Mouse (Mus musculus) small intestine, adult 2 months (tissue): ENCODE results near the gene Mib2.

ENCODE experiments used
- CTCF ChIP-seq: fragments of 200-500 bp; IDR thresholded peaks from 2 replicates; pipeline ENCODE4 v1.5.1; 2012; ENCODE audit warnings: low read depth, mild to moderate bottlenecking, control low read depth, inconsistent platforms, low read length, moderate library complexity, mixed read lengths; ENCODE audit not compliant: insufficient replicate concordance, insufficient read length; ENCODE audit errors: extremely low read depth
- POLR2A ChIP-seq: fragments of 200-500 bp; IDR thresholded peaks from 2 replicates; pipeline ENCODE4 v1.6.1; 2012; ENCODE audit warnings: low read depth, mild to moderate bottlenecking, control low read depth, inconsistent platforms, low read length, moderate library complexity

GRCm38 (mm10) chr4:155656214-155656751 is 12.7 kb downstream of the Mib2 start:
- TF ChIP-seq CTCF, result no peak
- TF ChIP-seq POLR2A, result no peak
